Mouse (Mus musculus): ENCODE results near the gene Shisa5.

The Shisa5 gene

DNA sequence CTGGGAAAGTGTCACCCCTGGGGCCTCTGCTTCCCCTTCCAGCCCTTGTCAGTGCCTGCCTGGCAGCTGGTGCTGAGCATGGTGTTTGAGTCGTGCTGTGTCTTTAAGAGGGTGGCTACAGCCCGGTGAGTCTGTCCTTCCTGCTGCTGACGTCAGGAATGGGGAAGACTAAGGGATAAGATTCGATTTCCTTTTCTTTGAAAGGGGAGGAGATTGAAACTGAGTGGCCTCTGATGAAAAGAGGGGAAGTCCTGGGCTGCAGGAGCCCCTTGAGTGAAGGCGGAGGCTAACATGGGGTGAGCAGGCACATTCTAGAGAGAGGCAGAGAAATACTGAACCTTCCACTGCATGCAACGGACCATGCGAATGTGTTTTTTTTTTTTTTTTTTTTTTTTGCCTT is 16.3 kb downstream of the Shisa5 start:
- peak; percentile 89 for DNase-seq (ENCODE audit: low read depth, low spot score)

DNA sequence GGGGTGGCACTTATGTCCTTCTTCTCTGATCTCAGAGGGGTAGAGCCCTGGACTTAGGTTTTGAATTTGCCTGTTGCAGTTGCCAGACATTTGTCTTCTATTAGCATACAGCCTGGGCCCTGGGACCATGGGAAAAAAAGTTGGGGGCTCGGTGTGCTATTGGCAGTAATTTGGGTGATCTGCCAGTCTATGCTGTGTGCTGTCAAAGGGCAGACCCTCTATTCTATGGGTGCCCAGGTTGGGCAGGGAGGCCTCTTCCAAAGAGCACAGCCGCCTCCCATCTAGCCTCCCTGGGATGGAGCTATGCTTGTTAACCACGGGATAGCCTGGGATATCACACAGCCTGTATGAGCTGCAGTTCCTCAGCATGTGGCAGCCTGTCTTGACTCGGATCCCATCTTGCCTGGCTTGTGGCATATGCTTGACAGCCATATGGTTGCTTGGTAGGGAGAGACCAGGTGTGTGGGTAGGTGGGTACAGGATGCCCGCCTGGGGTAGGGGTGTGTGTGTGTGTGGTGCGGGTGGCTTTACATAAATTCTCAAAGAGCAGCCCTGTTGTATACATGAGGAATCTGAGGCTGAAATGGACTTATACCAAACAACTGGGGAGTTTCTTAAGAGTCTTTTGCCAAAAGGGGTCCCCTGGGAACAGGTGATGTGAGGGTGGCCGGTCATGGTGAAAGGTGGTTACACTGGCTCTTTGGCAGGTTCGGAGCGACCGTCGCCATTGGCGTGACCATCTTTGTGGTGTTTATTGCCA is 17.1 kb downstream of the Shisa5 start:
- peak; percentile 46 for DNase-seq (ENCODE audit: low read depth, low spot score)

GRCm38 (mm10) chr9:109056081-109056690 is 17.8 kb downstream of the Shisa5 start:
- DNase-seq (ENCODE audit: low read depth, low spot score), result no peak

DNA sequence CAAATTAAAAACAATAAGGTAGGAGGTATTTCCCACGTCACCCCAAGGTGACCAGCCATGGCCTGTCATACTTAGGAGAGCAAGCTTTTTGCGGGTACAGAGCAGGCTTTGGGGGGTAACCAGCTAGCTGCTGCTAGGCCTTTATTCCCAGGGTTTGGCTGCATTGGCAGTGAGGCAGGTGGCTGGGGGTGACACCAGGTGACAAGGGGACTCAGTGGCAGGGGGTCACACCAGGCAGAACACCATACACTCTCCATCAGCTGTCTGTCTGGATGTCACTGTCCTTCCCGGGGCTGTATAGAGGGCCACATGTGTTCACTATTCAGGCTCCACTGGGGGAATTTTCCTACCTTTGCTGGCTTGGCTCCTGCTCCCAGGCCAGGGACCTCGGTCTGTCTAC is 18.6 kb downstream of the Shisa5 start:
- peak; percentile 29 for DNase-seq (ENCODE audit: low read depth, low spot score)

DNA sequence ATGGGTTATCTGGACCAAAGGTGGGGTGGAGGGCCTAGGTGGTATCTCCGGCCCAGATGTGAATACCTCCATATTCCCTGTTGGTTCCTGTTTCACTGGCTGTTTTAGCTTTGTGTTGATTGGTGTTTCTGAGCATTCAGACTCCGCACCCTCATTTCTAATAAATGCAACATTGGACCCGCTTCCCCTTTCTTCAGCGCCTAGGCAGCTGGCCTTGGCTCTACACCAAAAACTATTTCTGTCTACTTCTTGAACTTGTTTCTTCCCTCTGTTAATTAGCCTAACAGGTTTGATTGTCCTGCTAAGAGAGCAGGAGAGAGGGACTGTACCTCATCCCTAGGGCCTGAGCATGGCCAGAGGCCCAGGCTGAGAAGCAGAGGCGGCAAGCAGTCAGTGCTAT is 19.2 kb downstream of the Shisa5 start:
- peak; percentile 38 for DNase-seq (ENCODE audit: low read depth, low spot score)

- peak; percentile 69 for DNase-seq (ENCODE audit: low read depth, low spot score)
Measured at GRCm38 (mm10) chr9:109058006-109058765, 19.8 kb downstream of the Shisa5 start.

GRCm38 (mm10) chr9:109059136-109059903 is 21.0 kb downstream of the Shisa5 start, which contains the start of gene Trex1:
Gene Trex1 (minus strand): TSS chr9:109059734.
- DNase-seq (ENCODE audit: low read depth, low spot score), result peak; percentile 94

GRCm38 (mm10) chr9:109060184-109060897 is 22.0 kb downstream of the Shisa5 start:
- DNase-seq (ENCODE audit: low read depth, low spot score), result peak; percentile 39

DNA sequence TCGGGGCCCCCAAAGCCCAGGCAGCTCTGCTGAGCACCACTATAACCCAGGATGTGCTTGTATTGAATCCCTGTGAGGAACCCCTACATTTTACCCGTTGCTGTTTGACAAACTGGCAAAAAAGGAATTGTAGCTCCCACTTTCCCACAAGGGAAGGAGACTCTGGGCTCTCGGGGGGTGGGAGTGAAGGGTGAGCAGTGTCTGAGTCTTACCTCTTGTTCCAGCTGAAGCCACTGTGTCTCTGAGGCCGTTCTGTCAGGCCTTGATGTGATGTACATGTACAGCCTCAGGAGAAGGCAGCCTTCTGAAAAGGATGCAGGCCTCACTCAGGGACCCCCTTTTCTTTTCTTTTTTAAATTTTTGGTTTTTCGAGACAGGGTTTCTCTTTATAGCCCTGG is 22.5 kb downstream of the Shisa5 start:
- DNase-seq (ENCODE audit: low read depth, low spot score), result no peak

DNA sequence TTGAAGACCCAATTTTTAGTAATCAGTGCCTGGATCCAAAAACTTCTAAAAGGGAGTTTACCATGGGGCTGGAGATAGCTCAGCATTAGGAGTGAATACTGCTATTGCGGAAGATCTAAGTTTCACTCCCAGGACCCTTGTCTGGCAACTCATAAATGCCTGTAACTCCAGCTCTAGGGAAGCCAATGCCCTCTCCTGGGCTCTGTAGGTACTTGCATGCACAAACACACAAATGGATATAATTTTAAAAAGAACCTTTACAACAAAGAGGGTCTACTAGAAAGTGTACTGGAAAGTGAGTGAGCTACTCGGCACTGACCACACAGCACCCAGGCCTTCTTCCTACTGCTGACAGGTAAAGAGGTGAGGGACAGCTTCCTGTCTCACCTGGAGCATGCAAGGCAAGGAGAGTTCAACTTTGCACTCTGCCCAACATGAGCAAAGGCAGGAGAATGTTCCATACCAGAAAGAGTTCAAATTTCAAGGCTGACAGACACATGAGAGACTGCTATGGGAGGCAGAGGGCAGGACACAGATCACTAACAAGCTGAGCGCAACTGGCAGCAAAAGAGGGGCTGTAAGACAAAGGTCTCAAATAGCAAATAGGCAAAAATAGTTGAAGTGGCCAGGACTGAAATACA is 29.9 kb downstream of the Shisa5 start:
- peak; percentile 31 for DNase-seq (ENCODE audit: low read depth, low spot score)

DNA sequence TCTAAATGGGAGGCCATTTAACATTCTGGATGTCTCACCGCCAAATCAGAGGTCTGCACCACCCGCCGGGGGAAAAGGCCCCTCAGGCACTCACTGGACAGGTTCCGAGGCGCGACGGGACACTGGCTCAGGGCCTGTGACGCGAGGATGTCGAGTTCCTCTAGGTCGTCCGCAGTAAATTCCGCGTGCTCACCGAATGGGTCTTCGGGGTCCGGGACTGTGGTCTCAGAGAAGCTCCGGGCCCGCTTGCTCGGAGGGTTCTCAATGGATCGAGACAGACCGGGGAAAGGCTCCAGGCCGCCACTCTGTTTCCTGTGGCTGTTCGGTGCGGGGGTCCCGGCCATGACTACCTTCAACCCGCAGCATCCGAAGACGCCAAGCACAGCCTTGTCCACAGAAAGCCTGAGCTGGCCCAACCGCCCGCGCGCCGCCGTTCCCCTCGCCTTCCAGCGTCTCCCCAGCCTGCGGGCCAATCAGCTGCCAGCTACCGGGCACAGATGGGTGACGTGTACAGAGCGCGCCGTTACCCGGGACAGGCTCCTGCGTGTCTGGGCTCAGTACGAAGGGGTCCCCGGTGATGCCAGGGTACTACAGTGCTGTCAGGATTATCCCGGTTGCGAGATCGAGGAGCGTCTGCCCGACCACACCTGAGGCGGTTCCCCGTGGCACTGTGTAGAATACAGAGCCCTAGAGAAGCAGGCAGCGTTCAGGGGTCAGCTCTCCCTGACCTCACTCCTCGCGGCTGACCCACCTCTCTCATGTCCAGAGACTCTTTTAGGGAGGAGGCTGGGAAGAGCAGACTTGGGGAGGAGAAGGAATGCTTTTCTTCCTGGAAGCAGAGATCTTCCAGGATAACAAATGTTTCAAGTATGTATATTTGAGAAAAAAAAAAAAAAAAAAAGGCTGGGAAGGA is 35.6 kb downstream of the Shisa5 start, which contains the start of gene Atrip:
Gene Atrip (minus strand): TSS at position 464 of the 913 bp plus-strand sequence.
- DNase-seq (ENCODE audit: low read depth, low spot score), result peak; percentile 93

GRCm38 (mm10) chr9:109080516-109080915 is 42.2 kb downstream of the Shisa5 start:
- DNase-seq (ENCODE audit: low read depth, low spot score), result no peak

GRCm38 (mm10) chr9:109081749-109082123 is 43.4 kb downstream of the Shisa5 start:
- DNase-seq (ENCODE audit: low read depth, low spot score), result no peak

DNA sequence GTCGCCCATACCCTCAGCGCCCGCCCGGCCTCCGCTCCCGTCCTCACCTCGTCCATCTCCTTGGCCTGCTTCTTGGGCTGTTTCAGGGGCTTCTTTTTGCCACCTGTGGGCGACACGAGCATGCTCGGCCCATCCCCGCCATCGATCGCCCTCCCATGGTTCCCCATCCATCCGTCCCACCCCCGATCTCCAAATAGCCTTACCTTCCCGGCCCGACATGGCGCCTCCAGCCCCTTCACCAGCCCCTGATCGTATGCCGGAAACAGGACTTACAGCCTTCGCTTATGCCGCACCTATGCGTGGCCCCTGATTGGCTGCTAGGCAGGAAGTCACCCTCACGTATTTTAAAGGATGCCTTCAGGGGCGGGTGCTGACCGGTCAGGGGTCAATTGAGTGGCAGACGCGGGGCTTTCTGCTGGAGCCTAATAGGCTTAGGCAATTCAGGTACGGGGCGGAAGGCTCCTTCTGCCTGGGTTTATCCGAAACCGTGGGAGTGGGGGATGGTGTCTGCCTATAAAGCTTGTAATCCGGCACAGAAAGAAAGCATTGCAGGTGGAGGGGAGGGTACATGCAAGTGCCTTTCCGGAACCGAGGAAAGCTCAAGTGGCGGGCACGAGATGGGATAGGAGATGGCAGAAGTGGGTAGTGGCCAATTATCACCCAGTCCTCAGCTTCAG is 43.9 kb downstream of the Shisa5 start, which contains the start of the genes Ccdc51 and Tma7:
Gene Ccdc51 (plus strand): TSS at position 370 of the 677 bp plus-strand sequence.
Gene Tma7 (minus strand): TSS at position 464 of the 677 bp plus-strand sequence.
- peak; percentile 90 for DNase-seq (ENCODE audit: low read depth, low spot score)

DNA sequence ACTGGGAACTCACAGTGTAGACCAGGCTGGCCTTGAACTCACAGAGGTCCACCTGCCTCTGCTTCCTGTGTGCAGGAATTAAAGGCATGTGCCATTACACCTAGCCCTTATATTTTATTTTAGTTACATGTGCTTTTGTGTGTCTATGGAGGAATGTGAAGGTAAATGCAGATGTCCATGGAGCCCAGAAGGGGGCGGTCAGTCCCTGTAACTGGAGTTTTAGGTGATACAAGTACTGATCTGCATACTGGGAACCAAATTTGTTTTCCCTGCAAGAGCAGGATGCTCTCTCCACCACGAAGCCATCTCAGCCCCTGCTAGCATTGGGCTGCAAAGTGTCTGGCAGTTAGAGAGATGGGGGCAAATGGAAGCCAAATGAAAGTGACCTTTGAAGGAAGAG is 46.6 kb downstream of the Shisa5 start:
- DNase-seq (ENCODE audit: low read depth, low spot score), result peak; percentile 61

DNA sequence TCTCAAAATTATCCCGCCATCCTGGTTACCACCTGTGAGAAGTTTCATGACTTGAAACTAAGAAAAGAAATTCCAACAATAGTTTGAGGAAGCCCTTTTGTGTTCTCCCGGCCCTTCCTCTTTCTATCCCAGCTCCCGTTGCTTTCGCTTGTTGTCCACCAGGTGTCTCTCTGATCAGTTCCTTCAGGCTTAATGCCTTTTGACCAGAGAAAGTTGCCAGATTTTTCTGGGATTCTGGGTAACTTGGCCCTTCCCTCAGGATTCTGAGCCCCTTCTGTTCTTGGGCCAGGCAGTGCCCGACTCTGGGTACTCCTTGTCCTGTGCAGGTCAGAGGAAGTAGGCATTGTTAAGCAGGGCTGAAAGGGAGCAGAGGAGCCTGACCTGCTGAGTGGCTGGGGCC is 49.6 kb downstream of the Shisa5 start:
- no peak for DNase-seq (ENCODE audit: low read depth, low spot score)

DNA sequence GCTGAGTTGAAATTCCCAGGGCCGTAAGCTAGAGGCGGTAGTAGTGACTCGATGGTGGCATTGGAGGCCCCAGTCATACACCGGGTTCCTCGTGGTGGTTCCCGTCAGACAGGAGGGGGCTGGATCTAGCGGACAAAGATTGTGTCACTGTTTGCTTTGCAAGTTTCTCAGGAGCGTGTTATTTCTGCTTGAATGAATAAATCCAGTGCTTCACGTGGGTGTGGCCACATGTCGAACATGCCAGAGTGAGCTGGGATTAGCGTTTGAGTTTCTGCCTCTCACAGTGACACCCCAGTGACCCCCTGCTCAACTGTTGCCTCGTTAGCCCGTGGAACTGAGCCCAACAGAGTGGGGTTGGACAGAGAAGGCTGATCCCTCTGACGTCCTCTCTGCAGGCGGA is 52.1 kb downstream of the Shisa5 start:
- DNase-seq (ENCODE audit: low read depth, low spot score), result no peak

DNA sequence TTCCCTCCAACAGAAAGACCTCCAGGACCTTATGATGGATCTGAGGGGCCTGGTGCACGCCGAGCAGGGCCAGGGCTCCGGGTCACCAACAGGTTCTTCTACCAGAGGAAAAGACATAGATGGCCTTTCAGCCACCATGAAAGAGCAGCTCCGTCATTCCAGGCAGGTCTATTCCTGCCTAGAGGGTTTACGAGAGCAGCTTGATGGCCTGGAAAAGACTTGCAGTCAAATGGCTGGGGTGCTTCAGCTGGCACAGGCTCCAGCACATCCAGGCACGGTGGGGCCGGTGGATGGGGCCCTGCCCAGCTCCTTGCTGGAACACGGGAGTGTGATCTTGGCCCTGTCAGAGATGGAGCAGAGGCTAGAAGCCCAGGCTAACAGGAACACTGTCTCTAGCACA is 53.4 kb downstream of the Shisa5 start:
- no peak for DNase-seq (ENCODE audit: low read depth, low spot score)

DNA sequence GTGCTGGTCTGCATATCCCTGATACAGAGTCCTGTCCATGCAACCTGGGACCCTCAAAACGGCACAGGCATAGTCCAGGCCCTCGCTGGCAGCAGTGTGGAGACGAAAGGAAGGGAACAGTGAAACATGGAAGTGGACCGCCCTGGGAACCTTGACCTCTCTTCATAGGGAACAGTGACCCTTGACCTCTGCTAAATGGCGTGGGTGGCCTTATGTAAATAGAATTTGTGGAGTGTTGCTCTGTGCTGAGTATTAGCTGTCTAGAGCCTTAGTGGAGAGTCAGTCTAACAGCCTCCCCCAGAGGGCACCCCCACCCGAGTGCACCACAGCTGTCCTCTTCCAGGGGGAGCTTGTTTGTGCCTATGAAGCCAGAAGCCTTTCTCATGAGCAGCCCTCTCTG is 54.4 kb downstream of the Shisa5 start:
- DNase-seq (ENCODE audit: low read depth, low spot score), result no peak
